Mouse (Mus musculus): ENCODE data around the gene Itsn1. TPM values are rescaled to one million over a fixed set of nuclear protein-coding genes. Genes with fewer than 3 reads are reported as not detected.

Itsn1 gene
- polyA plus RNA-seq, 1 experiment from 2014 or later = 55.2 TPM

- no peak for ATAC-seq (ENCODE audit: low FRiP score)
- 83% methylated on average over 3 of the region's 3 CpGs for WGBS
- no peak overlapping the region for H3K4me3 ChIP-seq
Measured at GRCm38 (mm10) chr16:91859203-91859602, 130.1 kb downstream of the Itsn1 start.

GRCm38 (mm10) chr16:91859958-91860357, 130.9 kb downstream of the Itsn1 start:
- H3K27ac ChIP-seq = no peak overlapping the region
- no peaks in the 10 kb centered on the region for H3K9me3 ChIP-seq
- peaks cover 73% of the 10 kb centered on the region for H3K36me3 ChIP-seq
- peaks cover 22% of the 10 kb centered on the region for H3K4me1 ChIP-seq (replicated peaks)
- no peak overlapping the region for H3K9ac ChIP-seq
- WGBS = 78% methylated on average over 8 of the region's 8 CpGs
- H3K4me3 ChIP-seq = no peak overlapping the region
- no peak overlapping the region for H3K4me2 ChIP-seq
- ATAC-seq (ENCODE audit: low FRiP score) = peak; percentile 34; the same call in 1 of the 2 replicates
- H3K27me3 ChIP-seq = no peaks in the 10 kb centered on the region

More at GRCm38 (mm10) chr16:91859203-91859602, 130.1 kb downstream of the Itsn1 start:
- Histone ChIP-seq H3K27me3 (no peaks in the 10 kb centered on the region), H3K4me1 (replicated peaks) (peaks cover 19% of the 10 kb centered on the region), H3K9me3 (no peaks in the 10 kb centered on the region), H3K9ac (no peak overlapping the region), H3K4me2 (no peak overlapping the region), H3K36me3 (peaks cover 73% of the 10 kb centered on the region), H3K27ac (no peak overlapping the region)

DNA sequence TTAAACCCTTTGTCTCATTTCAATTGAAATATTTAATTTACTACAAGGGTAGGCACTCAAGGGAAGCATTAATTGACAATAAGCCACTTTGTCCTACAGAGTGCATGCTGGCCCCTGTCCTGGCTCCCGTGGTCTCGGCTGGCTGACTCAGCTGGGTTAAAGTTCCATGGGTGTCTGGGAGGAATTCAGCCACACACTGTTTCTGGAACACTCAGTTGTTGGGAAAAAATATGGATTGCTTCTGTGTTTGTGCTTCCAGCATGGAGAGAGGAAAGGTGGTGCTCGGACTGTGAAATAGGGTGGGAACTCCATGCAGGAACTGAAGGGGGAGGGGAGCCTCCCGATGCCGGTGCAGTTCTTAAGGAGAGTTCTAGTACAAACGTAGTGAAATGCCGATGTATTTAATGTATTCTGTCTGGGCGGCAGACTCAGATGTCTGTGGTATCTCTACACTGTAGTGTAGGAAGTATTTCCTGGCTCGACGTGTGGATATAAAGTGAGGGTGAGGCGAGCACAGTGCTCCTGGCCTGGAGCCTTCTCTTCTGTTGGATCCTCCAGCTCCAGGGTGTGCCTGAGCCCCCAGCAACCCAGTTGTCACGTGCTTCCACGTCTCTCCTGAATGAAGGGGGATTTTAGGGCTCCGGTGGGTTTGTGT, 131.5 kb downstream of the Itsn1 start:
- H3K36me3 ChIP-seq = peaks cover 75% of the 10 kb centered on the region
- H3K4me2 ChIP-seq = no peak overlapping the region
- 0 out of 2 replicates have a peak overlapping the region, but pooled peaks have one; percentile 35 for H3K9ac ChIP-seq
- no peak for ATAC-seq (ENCODE audit: low FRiP score)
- peaks cover 22% of the 10 kb centered on the region for H3K4me1 ChIP-seq (replicated peaks)
- H3K9me3 ChIP-seq = no peaks in the 10 kb centered on the region
- no peaks in the 10 kb centered on the region for H3K27me3 ChIP-seq
- peak overlapping the region; percentile 61 for H3K27ac ChIP-seq
- no peak overlapping the region for H3K4me3 ChIP-seq
- WGBS = 65% methylated on average over 14 of the region's 14 CpGs

DNA sequence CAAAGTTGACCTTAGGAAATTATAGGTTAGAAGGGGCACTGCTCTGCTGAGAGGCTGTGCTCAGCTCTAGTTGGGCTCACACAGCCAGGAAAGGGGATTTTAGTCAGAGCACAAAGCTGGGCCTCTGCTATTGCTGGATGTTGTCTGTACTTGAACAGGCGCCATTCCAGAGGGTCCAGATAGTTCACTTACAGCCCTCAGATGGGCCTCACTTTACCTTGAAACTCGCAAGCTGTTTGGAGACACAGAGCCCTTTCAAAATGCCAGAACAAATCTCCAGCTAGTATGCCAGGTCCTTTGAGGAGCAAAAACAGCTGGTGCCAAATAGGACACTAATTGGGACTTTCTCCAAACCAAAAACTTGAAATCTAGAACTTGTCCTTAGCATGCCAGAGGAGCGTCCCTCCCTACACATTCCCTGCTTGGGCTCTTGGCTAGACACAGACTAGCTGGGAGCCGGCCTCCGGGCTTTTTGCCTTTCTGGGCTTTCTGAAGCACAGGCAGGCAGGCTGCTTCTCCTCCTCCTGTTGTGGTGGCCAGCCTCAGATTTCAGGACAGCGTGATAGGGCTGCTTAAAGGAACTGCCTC, 132.8 kb downstream of the Itsn1 start:
- 81% methylated on average over 6 of the region's 6 CpGs for WGBS
- Histone ChIP-seq H3K4me2 (no peak overlapping the region), H3K36me3 (peaks cover 71% of the 10 kb centered on the region), H3K27me3 (no peaks in the 10 kb centered on the region), H3K4me1 (replicated peaks) (peaks cover 19% of the 10 kb centered on the region), H3K27ac (0 out of 2 replicates have a peak overlapping the region, but pooled peaks have one; percentile 31), H3K4me3 (no peak overlapping the region), H3K9ac (no peak overlapping the region), H3K9me3 (no peaks in the 10 kb centered on the region)
- no peak for ATAC-seq (ENCODE audit: low FRiP score)

DNA sequence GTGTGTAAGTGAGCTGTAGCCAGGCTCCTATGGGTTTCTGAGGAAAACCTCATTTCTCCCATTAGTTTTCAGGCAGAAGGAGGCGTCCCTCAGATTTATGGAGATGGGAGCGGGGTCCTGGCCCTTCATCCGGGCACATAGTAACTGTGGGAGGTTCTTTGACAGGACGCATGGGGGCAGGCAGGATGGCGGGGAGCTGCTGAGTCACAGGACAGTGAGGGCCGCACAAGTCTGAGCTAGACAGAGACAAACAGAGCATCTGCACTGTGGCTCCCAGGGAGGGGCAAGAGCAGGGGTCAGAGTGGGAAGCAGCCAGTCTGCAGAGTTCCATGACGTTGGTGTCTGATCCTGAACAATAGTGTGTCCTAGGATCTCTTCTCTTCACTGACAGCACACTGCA, 133.8 kb downstream of the Itsn1 start:
- H3K9me3 ChIP-seq = no peaks in the 10 kb centered on the region
- ATAC-seq (ENCODE audit: low FRiP score) = no peak
- no peak overlapping the region for H3K27ac ChIP-seq
- 65% methylated on average over 7 of the region's 7 CpGs for WGBS
- no peak overlapping the region for H3K4me3 ChIP-seq
- peaks cover 19% of the 10 kb centered on the region for H3K4me1 ChIP-seq (replicated peaks)
- no peaks in the 10 kb centered on the region for H3K27me3 ChIP-seq
- no peak overlapping the region for H3K9ac ChIP-seq
- peaks cover 71% of the 10 kb centered on the region for H3K36me3 ChIP-seq
- no peak overlapping the region for H3K4me2 ChIP-seq

- Histone ChIP-seq H3K27me3 (no peaks in the 10 kb centered on the region), H3K9ac (no peak overlapping the region), H3K36me3 (peaks cover 76% of the 10 kb centered on the region), H3K4me3 (no peak overlapping the region), H3K27ac (peak overlapping the region; percentile 37; the same call in 1 of the 2 replicates), H3K9me3 (no peaks in the 10 kb centered on the region), H3K4me2 (no peak overlapping the region), H3K4me1 (replicated peaks) (peaks cover 17% of the 10 kb centered on the region)
- WGBS = 74% methylated on average over 10 of the region's 10 CpGs
- ATAC-seq (ENCODE audit: low FRiP score) = no peak
Measured at GRCm38 (mm10) chr16:91864646-91865332, 135.7 kb downstream of the Itsn1 start.

GRCm38 (mm10) chr16:91865570-91866257, 136.6 kb downstream of the Itsn1 start:
- H3K27ac ChIP-seq = peak overlapping the region; percentile 6; the same call in 1 of the 2 replicates
- no peak overlapping the region for H3K9ac ChIP-seq
- H3K4me1 ChIP-seq (replicated peaks) = peaks cover 10% of the 10 kb centered on the region
- no peaks in the 10 kb centered on the region for H3K27me3 ChIP-seq
- no peaks in the 10 kb centered on the region for H3K9me3 ChIP-seq
- ATAC-seq (ENCODE audit: low FRiP score) = no peak
- WGBS = 82% methylated on average over 7 of the region's 7 CpGs
- no peak overlapping the region for H3K4me3 ChIP-seq
- H3K4me2 ChIP-seq = no peak overlapping the region
- H3K36me3 ChIP-seq = peaks cover 82% of the 10 kb centered on the region

- Histone ChIP-seq H3K4me2 (no peak overlapping the region), H3K4me3 (no peak overlapping the region), H3K27ac (no peak overlapping the region), H3K36me3 (peaks cover 82% of the 10 kb centered on the region), H3K9ac (no peak overlapping the region), H3K9me3 (no peaks in the 10 kb centered on the region), H3K4me1 (replicated peaks) (peaks cover 4% of the 10 kb centered on the region), H3K27me3 (no peaks in the 10 kb centered on the region)
- WGBS = 89% methylated on average over 5 of the region's 5 CpGs
- ATAC-seq (ENCODE audit: low FRiP score) = no peak
Measured at GRCm38 (mm10) chr16:91866258-91866634, 137.2 kb downstream of the Itsn1 start.

DNA sequence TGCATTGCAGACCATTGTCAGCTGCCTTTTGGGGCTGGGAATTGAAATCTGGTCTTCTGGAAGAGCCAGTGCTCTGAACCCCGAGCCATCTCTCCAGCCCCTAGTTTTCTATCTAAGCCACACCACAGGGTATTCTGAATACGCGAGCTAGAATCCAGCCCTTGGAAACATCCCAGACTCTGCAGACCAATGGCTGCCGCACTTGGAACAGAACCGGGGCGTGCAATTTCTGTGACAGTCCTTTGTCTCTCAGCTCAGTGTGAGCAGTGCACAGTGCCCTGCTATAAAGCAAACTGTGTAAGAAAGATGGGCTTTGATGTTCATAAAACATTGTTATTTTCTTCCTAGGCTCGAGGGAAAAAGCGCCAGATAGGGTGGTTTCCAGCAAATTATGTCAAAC, 138.6 kb downstream of the Itsn1 start:
- Histone ChIP-seq H3K4me3 (no peak overlapping the region), H3K9ac (no peak overlapping the region), H3K4me1 (replicated peaks) (peaks cover 3% of the 10 kb centered on the region; the same call in 1 of the 2 replicates), H3K4me2 (no peak overlapping the region), H3K36me3 (peaks cover 92% of the 10 kb centered on the region), H3K27ac (0 out of 2 replicates have a peak overlapping the region, but pooled peaks have one; percentile 52), H3K27me3 (no peaks in the 10 kb centered on the region), H3K9me3 (no peaks in the 10 kb centered on the region)
- no peak for ATAC-seq (ENCODE audit: low FRiP score)
- 91% methylated on average over 8 of the region's 8 CpGs for WGBS

DNA sequence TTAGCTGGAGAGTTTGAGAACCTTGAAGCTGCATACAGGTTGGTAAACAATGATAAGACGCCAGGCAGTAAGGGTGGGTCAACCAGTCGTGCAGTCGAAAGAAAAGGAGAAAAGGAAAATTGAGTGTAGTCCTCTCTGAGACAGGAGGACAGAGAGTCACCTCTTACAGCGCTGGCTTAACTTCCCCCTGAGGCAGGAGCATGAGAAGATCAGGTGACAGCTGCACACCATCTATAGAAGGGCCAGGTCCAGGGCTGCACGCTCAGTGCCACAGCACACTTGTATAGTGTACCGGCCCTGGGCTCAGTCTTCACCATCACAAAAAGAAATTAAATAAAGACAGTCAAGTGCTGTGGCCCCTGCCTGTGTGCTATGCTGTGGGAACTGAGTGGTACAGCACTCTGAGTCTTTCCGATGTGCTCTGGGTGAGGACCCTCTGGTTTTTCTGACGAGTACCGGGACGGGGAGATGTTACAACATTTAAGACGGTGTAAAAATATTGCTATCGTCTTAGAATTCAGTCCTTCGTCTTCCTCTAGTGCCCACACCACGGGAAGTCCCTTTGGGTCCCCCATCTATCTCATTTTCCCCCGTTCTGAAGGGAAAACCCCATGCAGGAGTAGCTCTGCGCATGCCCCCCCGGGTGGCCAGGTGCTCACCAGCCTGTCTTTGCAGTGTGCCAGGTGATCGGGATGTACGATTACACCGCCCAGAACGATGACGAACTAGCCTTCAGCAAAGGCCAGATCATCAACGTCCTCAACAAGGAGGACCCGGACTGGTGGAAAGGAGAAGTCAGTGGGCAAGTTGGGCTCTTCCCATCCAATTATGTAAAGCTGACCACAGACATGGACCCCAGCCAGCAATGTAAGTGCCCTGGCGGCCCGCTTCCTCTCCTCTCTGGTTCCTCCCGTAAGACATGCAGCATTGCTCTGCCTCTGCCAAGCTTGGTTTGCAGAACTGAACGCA, 140.1 kb downstream of the Itsn1 start:
- no peak for ATAC-seq (ENCODE audit: low FRiP score)
- Histone ChIP-seq H3K27me3 (no peaks in the 10 kb centered on the region), H3K4me1 (replicated peaks) (peaks cover 3% of the 10 kb centered on the region; the same call in 1 of the 2 replicates), H3K9ac (no peak overlapping the region), H3K4me2 (no peak overlapping the region), H3K9me3 (no peaks in the 10 kb centered on the region), H3K4me3 (no peak overlapping the region), H3K27ac (peak overlapping the region; percentile 52; the same call in 1 of the 2 replicates), H3K36me3 (peaks cover 78% of the 10 kb centered on the region)
- WGBS = 94% methylated on average over 28 of the region's 28 CpGs

GRCm38 (mm10) chr16:91870158-91870582, 141.1 kb downstream of the Itsn1 start:
- 97% methylated on average over 6 of the region's 6 CpGs for WGBS
- no peaks in the 10 kb centered on the region for H3K9me3 ChIP-seq
- no peak for ATAC-seq (ENCODE audit: low FRiP score)
- no peak overlapping the region for H3K4me3 ChIP-seq
- H3K4me2 ChIP-seq = no peak overlapping the region
- peaks cover 4% of the 10 kb centered on the region for H3K4me1 ChIP-seq (replicated peaks)
- H3K27ac ChIP-seq = no peak overlapping the region
- H3K27me3 ChIP-seq = no peaks in the 10 kb centered on the region
- peaks cover 69% of the 10 kb centered on the region for H3K36me3 ChIP-seq
- no peak overlapping the region for H3K9ac ChIP-seq

Data from hindbrain, embryonic 13.5 days (tissue).